Mouse (Mus musculus) frontal cortex, adult 2 months (tissue): ENCODE results near the gene Nelfe. TPM values are rescaled to one million over a fixed set of nuclear protein-coding genes. Genes with fewer than 3 reads are reported as not detected.
"Not testable (repeated sequence)": the region's sequence is repeated elsewhere in the genome, so short reads cannot be mapped to it uniquely, and the experiment has no call there.

ENCODE experiments used
- DNase-seq, 2 experiments: peaks; one replicate each; pipeline ENCODE4 v3.0.0; 2022; ENCODE audit warnings: low spot score in 1 of 2; ENCODE audit errors: extremely low spot score in 1 of 2
- polyA plus RNA-seq: library from polyadenylated mRNA; depleted of rRNA; stranded (reverse); fragments of >200 nt; gene quantifications from 2 replicates; pipeline ENCODE4 v1.2.3, GENCODE M21; 2012; rRNA removed

Gene Nelfe
- polyA plus RNA-seq: 60.8 and 66.2 TPM in 2 replicates

DNA sequence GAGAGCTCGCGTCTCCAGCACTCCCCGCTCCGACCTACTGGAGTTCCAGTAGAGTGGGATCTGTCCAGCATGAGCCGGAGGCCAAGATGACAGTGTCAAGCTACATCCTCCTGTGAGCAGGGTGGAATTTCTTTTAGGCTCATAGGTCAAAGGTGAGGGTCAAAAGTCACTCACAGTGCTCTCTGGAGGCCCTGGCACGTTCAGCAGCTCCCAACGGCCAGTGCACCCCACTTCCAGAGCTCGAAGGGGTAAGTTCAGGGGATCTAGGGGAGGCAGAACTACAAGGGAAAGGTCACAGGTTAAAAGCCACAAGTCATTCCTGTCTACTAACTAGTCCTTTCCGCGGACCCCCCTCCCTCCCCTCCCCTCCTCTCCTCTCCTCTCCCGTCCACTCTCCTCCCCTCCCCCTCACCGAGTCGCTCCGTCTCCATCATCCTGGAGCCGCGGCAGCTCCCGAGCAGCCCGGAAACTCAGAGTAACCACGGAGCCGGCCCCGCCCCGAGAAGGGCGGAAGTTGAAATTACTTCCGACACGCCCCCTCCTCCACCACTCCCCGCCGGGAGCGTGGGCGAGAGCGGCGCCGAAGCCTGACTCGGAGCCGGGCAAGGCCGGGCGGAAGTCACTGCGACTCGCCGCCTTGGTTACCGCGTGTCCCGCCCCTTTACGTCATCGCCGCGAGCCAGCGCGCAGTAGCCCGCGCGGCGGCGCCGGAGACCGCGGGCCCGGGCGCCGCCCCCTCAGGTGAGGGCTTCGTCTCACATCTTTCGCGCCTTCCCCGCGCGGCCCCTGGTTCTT, at the start of gene Nelfe, which contains the start of gene Skiv2l:
Gene Nelfe (plus strand): TSS at position 670 of the 795 bp plus-strand sequence.
Gene Skiv2l (minus strand): TSS at position 489 of the 795 bp plus-strand sequence.
- DNase-seq: peak; percentile 94 to 99

DNA sequence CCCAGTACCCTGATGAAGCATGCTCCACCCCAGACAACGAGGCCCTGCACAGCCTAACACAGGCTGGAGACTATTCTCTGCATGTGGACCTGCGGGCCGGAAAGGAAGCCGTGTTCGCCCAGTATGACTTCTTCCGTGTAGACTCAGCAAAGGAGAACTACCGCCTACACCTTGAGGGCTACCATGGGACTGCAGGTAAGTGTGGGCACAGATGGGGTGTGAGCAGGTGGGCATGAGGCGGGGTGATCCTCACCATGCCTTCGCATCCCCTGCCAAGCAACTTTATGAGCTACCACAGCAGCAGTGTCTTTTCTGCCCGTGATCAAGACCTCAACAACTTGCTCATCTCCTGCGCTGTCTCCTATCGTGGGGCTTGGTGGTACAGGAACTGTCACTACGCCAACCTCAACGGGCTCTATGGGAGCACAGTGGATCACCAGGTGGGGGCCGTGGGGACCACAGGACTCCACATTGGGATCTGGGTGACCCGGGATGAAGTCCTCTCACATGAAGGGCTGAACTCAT, 49.3 kb upstream of the Nelfe start:
- not testable (repeated sequence) for DNase-seq

DNA sequence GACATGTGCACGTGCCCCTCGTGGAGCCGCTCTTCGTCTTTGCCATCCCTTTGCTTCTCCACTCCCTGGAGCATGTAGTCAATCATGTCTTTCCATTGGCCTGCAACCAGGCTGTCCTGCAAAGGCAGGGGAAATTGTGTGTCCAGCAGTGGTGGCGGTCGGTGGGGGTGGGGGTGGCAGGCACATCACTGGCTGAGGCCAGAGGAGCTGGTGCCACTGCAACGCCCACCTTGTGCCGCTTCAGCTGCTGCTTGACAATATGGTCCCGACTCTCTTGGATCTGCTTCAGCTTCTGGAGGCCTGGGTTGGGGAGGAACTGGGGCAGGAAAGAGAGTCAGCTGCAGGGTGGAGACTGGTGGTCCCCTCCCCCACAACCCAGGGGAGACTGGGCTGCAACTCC, 47.4 kb upstream of the Nelfe start:
- not testable (repeated sequence) for DNase-seq

DNA sequence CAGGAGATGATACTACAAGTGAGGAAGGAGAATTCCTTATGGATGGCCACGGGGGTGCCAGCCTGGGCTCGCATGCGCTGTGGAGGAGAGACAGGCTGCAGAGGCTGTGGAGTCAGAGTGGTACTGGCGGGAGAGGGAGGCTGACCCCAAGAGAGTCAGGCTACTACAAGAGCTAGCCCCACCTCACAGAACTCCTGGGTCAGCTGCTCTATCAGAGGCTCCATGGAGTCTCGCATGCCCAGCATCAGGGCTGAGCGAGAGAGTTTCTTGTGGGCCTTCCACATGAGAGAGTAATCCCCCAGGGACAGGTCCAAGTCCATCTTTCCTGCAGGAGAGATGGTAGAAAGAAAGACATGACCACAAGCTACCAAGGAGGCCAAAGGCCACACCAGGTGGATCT, 46.8 kb upstream of the Nelfe start:
- DNase-seq: not testable (repeated sequence)

DNA sequence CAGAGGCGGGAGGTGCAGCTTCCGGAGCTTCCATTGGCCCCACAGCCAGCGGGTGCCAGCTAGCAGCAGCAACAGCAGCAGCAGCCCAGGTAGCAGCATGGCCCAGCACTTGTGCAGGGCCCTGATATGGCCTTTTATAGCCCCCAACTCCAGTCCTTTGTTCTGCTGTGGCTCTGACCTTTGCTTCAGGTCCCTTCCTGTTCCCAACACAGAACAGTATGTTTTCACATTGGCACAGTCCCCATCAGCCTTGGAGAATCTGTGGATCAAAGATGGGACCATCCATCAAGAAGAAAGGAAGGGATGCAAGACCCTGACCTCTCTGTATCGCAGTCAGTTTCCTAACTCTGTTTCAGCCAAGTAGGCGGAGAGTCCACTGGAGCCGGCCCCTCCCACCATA, 45.9 kb upstream of the Nelfe start, which contains the start of gene Cyp21a1:
Gene Cyp21a1 (minus strand): TSS at position 261 of the 400 bp plus-strand sequence.
- DNase-seq: not testable (repeated sequence)

DNA sequence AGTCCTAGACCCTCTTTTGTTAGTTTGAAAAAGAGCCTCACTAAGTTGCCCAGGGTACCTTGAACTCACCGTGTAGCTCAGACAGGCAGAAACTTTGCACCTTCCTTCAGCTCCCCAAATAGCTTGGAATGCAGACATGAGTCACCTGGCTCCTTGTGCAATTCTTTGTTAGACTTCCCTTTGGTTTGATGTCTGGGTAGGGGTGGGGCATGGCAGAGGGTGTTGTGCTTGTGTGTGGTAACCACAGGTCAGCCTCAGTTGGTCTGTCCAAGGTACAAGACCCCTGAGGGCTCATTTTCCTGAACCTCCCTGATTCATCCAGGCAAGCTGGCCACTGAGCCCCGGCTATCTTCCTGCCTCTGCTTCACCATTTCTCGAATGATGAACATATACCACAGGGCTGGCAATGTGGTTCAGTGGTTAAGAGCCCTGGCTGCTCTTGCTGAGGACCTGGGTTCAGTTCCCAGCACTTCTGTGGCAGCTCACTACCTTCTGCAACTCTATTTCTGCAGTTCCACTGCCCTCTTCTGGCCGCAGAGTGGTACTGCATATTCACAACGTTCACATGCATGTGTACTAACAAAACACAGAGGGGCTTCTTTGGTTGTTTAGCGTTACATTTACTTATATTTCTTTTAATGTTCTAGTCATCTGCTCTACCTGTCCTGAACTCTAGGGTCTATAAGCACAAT, 45.2 kb upstream of the Nelfe start:
- DNase-seq: no peak

DNA sequence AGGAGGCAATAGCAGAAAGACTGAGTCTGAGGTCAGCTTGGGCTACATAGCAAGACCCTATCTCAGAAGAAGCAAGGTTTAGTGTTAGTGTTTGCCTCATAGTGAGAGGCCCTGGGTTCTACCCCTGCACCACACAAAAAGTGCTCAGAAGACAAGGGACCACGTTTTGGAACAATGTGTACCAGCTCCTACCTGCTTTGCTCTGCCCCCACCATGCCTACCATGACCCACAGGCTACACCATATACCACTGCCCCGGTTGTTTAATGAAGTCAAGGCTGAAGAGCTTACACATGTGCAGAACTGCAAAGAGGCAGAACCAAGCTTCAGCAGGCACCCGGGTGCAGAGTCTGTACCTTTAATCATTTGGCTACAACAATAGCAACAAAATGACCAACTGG, 43.0 kb upstream of the Nelfe start:
- DNase-seq: no peak

DNA sequence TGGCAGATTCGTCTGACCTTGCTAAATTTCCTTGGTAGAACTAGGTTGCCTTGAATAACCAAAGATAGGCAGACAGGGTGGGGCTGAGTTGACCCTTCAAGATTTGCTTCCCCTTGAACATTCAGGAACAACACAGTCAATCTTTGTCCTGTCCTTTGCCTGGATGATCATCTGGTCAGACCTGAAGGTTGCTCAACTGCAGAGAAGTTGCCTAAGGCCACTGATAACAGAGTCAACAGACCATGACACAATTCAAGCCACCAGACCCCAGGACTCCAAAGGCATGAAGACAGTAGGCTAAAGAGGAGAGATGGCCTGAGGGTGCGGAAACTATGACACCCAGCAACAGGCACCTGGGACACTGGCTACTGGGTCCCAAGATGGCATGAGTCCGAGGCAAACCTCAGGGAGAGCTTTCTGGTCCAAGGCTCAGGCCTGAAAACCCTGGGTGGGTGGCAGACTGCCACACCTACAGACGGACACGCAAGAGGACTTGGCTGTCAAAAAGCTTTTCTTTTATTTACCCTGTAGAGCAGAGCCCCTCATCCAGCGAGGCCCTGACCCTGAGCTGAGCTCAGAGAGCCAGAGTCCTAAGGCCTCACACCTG, 41.5 kb upstream of the Nelfe start:
- no peak for DNase-seq

DNA sequence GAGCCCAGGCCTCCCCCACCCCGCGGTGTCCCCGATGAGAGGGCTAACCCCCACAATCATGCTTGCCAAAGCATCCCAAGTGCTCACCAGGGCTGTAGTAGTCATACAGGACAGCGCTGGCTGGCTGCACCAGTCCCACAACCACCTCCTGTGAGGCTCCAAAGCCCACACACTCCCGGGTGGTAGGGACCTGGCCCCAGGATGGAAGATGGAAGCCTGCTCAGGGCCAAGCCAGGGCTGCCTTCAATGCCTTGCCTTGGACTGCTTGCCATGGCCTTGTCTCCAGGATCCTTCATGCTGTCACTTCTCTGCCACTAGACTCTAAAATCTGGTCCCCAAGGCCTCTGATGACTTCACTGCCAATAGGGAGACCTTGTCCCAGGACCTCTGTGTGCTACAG, 39.8 kb upstream of the Nelfe start:
- DNase-seq: not testable (repeated sequence)

DNA sequence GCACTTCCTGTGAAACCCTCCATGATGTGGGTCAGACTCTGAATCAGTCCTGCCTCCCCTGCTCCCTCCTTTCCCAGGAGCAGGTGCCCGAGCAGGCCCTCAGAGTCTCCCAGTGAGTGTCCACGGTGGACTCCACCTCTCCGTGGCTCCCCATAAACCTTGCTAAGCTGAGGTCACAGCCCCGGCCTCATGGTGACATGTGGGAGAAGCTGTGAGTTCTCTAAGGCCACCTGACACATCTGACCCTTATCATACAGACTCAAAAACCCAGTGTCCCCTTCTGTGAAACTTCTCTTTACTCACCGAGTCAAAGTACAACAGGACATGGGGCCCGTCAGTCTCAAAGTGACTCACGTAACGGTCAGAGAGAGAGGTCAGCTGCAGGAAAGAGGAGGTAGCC, 39.4 kb upstream of the Nelfe start:
- not testable (repeated sequence) for DNase-seq

DNA sequence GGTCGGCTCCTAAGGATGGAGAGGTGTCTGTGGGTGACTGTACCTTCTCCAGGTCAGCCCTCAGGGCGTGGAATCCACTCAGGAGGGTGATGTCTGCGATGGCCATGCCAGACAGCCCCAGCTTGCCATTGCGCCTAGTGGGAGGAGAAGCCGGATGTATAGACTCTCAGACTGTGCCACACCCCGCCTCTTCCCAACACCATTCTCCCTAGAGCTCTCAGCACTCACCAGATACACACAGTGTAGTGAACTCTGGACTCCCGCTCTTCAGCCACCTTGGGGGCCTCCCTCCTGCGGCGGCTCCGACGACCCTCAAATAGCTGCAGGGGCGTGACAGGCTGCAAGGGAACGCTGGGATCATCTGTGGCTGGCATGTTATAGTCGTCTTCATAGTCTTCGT, 38.9 kb upstream of the Nelfe start:
- DNase-seq: no peak

DNA sequence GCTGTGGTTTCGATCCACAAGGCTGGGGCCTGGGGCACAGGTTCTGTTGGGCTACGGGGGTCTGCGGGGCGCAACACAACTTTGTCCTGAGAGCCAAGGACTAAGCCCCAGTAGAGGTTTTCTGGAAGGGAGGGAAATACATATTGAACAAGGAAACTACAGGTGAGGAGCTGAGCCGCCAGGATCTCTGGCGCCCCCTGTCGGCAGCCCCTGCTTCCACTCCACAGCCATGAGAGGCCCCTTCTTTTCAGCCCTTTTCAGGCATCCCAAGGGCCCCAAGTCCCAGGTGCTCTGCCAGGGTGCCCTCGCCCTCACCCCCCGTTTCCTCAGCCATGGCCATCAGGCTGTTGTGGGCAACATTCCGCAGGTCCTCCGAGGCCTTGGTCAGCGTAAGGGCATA, 36.4 kb upstream of the Nelfe start:
- DNase-seq: peak in 1 of 2 experiments; percentile 48

DNA sequence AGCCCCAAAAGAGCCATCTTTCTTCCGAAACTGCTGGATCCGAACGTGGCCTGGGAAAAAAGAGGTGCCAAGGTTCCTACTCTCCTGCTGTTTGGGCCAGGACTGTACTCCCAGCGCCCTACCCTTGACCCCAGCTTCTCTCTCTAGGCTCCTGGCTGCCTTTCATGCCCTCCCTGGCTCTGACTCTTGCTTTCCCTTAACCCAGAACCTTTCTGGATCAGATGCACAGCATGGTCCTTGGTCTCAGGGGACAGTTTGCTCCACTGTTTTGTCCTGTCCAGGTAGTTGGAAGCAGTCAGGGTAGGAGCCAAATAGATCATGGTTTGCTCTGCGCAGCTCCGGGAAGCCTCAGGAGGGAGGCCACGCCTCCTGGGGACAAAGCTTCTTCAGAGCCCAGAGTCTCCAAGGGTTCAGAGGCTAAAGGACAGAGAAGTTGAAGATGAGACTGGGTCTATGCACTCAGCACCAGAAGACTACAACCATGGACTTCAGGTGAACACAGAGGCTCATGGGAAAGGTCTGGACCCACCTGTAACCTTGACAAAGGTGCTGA, 35.3 kb upstream of the Nelfe start:
- no peak for DNase-seq

DNA sequence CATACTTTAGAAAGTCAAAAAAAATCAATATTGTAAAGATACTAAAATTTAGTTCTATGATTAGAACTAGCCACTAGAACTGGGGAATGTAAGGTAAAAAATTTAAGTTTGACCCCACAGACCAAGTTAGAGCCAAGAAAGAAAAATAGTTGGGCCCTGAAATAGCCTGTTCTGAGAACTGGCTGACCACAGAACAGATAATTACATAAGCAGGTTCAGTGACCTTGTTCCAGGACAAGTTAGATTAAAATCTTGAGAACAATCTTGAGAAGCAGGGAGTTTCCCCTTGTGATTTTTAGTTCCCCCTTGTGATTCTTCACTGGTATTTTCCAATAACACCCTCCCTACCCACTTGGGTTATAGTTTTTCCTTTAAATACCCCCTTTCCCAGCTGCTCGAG, 19.4 kb upstream of the Nelfe start:
- not testable (repeated sequence) for DNase-seq

DNA sequence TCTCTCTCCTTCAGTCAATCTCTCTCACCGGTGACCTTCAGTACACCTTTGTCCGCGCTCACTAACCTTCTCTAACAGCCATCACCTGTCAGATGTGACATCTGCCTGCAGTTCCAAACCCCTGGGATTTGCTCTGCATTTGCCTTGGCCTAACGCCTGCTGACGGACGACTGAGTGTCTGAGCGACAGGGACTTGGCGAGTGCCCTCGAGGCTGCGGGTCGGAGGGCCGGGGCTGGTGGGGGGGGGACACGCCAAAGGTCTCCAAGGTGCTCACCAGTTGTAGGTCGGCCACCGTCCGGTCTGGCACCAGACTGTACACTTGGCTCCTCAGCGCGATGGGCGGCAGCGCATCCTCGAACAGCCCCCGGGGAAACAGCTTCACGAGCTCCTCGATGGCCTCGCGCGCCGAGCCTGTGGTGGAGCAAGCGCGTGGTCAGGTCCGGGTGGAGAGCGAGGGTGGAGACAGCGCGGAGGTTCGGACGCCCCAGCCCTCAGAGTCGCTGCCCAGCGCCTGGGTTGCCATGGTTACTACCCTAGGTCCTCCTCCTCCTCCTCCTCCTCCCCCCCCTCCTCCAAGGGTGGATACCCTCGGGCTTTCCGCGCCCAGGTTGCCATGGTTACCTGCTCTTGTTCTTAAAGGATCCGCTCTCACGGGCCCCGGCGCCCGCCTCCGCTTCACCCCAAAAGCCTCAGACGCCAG, 13.9 kb upstream of the Nelfe start:
- peak; percentile 18 to 25 for DNase-seq

DNA sequence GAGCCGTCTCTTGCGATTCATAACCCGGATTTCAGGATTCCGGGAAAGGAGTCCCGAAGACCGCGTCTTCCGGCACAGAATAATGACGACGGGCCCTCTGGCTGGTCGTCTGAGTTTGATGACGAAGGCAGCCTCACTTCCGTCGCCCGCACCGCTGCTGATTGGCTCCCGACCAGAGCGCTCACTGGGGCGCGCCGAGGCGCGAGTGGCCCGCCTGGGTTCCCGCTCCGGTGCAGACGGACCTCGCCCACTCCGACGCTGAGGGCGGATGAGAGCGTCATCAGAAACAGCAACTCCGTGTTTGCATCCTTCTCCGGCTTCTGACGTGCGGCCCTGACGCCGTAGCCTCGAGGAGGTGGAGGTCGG, 13.4 kb upstream of the Nelfe start, which contains the start of the genes Stk19 and Dxo:
Gene Stk19 (minus strand): TSS at position 90 of the 366 bp plus-strand sequence.
Gene Dxo (plus strand): TSS at position 164 of the 366 bp plus-strand sequence.
- peak; percentile 97 to 99 for DNase-seq

DNA sequence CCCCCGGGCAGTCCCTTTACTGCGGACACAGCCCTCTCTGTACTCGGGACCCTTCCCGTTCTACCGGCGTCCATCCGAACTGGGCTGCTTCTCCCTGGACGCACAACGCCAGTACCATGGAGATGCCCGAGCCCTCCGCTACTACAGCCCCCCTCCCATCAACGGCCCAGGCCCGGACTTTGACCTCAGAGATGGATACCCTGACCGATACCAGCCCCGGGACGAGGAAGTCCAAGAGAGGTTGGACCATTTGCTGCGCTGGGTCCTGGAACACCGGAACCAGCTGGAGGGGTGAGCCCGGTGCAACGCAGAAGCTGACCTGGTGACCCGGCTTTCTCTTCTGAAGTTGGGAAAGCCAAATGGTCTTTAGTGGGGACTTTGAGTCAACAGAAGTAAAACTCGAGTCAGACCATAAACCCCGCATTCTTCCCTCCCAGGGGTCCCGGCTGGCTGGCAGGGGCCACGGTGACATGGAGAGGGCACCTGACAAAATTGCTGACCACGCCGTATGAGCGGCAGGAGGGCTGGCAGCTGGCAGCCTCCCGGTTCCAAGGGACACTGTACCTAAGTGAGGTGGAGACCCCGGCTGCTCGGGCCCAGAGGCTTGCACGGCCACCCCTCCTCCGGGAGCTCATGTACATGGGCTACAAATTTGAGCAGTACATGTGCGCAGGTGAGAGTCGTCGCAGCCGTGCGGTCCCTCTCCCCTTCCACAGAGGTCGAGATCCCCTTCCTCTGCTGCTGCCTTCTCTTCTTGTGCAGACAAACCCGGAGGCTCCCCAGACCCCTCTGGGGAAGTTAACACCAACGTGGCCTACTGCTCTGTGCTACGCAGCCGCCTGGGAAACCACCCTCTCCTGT, 12.5 kb upstream of the Nelfe start:
- no peak for DNase-seq

DNA sequence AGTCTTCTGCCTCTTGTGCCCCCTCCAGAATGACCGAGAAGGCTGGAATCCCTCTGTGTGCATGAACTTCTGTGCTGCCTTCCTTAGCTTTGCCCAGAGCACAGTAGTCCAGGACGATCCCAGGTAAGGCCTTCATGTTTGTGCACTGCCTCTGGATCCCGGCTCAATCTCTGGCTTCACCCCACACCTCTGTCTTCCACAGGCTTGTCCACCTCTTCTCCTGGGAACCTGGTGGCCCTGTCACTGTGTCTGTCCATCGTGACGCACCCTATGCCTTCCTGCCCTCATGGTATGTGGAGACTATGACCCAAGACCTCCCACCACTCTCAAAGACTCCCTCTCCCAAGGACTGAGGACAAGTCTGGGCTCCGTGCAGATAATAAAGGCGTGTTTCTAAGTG, 11.4 kb upstream of the Nelfe start:
- DNase-seq: no peak

DNA sequence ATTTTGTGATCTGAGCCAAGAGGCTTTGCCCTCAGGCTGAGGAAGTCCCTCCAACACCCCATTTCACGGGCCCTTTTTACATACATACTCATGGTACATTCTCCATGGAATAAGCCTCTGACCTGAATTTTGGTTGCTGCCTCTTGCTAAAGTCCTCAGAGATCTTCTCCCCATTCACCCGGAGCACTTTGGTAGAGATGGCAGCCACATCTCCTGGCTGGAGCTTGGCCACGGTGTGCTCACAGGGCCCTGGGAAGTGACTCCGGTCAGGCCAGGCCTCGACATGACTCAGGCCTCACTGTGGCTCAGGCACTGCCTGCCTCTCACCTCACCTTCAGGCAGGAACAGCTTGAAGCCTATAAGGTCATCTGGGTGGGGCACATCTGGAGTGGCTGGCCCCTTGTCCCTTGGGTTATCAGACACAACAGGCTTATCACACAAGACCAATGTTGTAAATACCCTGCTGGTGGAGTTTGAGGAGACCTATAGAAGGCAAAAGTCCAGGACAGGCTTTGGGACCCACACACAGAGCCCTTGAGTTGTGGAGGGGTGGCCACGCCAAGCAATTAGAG, 9.4 kb upstream of the Nelfe start:
- DNase-seq: no peak
